Mouse (Mus musculus): ENCODE measurements around the gene Fbxw28. TPM values are rescaled to one million over a fixed set of nuclear protein-coding genes. Genes with fewer than 3 reads are reported as not detected.
"Not testable (repeated sequence)": the region's sequence is repeated elsewhere in the genome, so short reads cannot be mapped to it uniquely, and the experiment has no call there.

Gene Fbxw28
- polyA plus RNA-seq (2015; fragmentation: Nextera tagmentation; extraction: Ambion mirVana) = not detected in 2 replicates

DNA sequence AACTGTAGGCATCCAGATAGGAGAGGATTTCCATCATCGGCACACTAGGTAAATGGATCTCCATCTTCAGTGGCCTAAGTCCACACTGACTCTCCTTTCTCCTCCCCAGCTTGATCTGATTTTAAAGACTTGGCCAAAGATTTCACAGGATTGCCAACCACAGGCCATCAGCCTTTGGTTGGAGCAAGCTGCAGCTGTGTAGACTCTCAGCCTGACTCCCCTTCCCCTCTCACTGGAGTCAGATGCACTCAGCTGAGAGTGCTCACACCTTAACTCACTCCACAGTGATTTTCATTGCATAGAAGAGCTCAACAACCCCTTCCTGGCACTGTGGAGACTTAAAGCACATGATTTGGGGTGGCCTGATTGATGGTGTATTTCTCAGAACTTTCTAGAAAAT is at the start of gene Fbxw28:
Gene Fbxw28, minus strand, starts transcription at position 101 of the 400 bp plus-strand sequence.
- WGBS = no CpG with 5 or more reads among the region's 1 CpGs

DNA sequence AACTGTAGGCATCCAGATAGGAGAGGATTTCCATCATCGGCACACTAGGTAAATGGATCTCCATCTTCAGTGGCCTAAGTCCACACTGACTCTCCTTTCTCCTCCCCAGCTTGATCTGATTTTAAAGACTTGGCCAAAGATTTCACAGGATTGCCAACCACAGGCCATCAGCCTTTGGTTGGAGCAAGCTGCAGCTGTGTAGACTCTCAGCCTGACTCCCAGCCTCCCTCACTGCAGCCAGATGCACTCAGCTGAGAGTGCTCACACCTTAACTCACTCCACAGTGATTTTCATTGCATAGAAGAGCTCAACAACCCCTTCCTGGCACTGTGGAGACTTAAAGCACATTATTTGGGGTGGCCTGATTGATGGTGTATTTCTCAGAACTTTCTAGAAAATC is 51.9 kb downstream of the Fbxw28 start, which contains the start of gene Fbxw14:
Gene Fbxw14, minus strand, starts transcription at position 101 of the 400 bp plus-strand sequence.
- not testable (repeated sequence) for H3K27me3 ChIP-seq (replicated peaks; ENCODE audit: control insufficient read depth, insufficient read depth, low read length); H3K9me3 ChIP-seq (ENCODE audit: control insufficient read depth, low read length); ATAC-seq; H3K4me1 ChIP-seq (ENCODE audit: control insufficient read depth, insufficient read depth, low read depth, low read length); H3K4me2 ChIP-seq (ENCODE audit: low read length); H3K36me3 ChIP-seq (ENCODE audit: control insufficient read depth, insufficient read depth, low read length); H3K27ac ChIP-seq (ENCODE audit: low read depth, low read length); H3K9ac ChIP-seq (ENCODE audit: low read depth, low read length); H3K4me3 ChIP-seq (ENCODE audit: low read length)
- WGBS = no CpG with 5 or more reads among the region's 1 CpGs

More for the DNA sequence above, at the start of gene Fbxw28:
- ATAC-seq; H3K4me2 ChIP-seq (ENCODE audit: low read length); H3K9ac ChIP-seq (ENCODE audit: low read depth, low read length); H3K36me3 ChIP-seq (ENCODE audit: control insufficient read depth, insufficient read depth, low read length); H3K27ac ChIP-seq (ENCODE audit: low read depth, low read length); H3K4me3 ChIP-seq (ENCODE audit: low read length); H3K4me1 ChIP-seq (ENCODE audit: control insufficient read depth, insufficient read depth, low read depth, low read length); H3K9me3 ChIP-seq (ENCODE audit: control insufficient read depth, low read length); H3K27me3 ChIP-seq (replicated peaks; ENCODE audit: control insufficient read depth, insufficient read depth, low read length): not testable (repeated sequence)

Other genes starting within 250 kb of the Fbxw28 start
- 12.6 and 18.2 TPM in 2 replicates for gene Plxnb1, start 244.3 kb downstream of the Fbxw28 start, polyA plus RNA-seq (2015; fragmentation: Nextera tagmentation; extraction: Ambion mirVana)
- not detected in 2 replicates for gene Fbxw21, start 177.6 kb downstream of the Fbxw28 start, polyA plus RNA-seq (2015; fragmentation: Nextera tagmentation; extraction: Ambion mirVana)
- gene Fbxw13, start 143.7 kb downstream of the Fbxw28 start, polyA plus RNA-seq (2015; fragmentation: Nextera tagmentation; extraction: Ambion mirVana) = not detected in 2 replicates
- gene Fbxw20, start 104.9 kb downstream of the Fbxw28 start, polyA plus RNA-seq (2015; fragmentation: Nextera tagmentation; extraction: Ambion mirVana) = 0.10 TPM in 1 of 2 replicates, not detected in the other
- gene Fbxw14, start 52.0 kb downstream of the Fbxw28 start, polyA plus RNA-seq (2015; fragmentation: Nextera tagmentation; extraction: Ambion mirVana) = not detected in 2 replicates
- not detected in 2 replicates for gene Fbxw22, start 64.6 kb upstream of the Fbxw28 start, polyA plus RNA-seq (2015; fragmentation: Nextera tagmentation; extraction: Ambion mirVana)
- gene Fbxw16, start 109.5 kb upstream of the Fbxw28 start, polyA plus RNA-seq (2015; fragmentation: Nextera tagmentation; extraction: Ambion mirVana) = not detected in 2 replicates
- not detected in 2 replicates for gene Fbxw19, start 156.2 kb upstream of the Fbxw28 start, polyA plus RNA-seq (2015; fragmentation: Nextera tagmentation; extraction: Ambion mirVana)
- gene Fbxw15, start 228.6 kb upstream of the Fbxw28 start, polyA plus RNA-seq (2015; fragmentation: Nextera tagmentation; extraction: Ambion mirVana) = not detected in 2 replicates

Measured in hindbrain, embryonic 16.5 days (tissue).